Mouse (Mus musculus) left cerebral cortex, postnatal 14 days (tissue): ENCODE measurements around the gene Insc. TPM values are rescaled to one million over a fixed set of nuclear protein-coding genes. Genes with fewer than 3 reads are reported as not detected.
"Not testable (repeated sequence)": the region's sequence is repeated elsewhere in the genome, so short reads cannot be mapped to it uniquely, and the experiment has no call there.

Experiments
- DNase-seq, 2 experiments: peaks; one replicate each; pipeline ENCODE4 v3.0.0; 2021 to 2022; ENCODE audit warnings: low spot score in 2 of 2, mixed read lengths in 1 of 2
- intact Hi-C: fragments of 180-260 bp; cut with DNase I; formaldehyde crosslinking; loops from one replicate; pipeline ENCODE4 v1.15.1; 2025
- long read RNA-seq, 2 experiments: library from polyadenylated mRNA; stranded (forward); transcript quantifications; one replicate each; pipeline ENCODE4 v2.0.0; 2021
- total RNA-seq, 2 experiments: library from RNA; stranded (reverse); gene quantifications; 2 replicates each; pipeline ENCODE4 v1.2.3; 2021

The Insc gene
- 1 to 10 TPM; 1.7 to 2.2 TPM for total RNA-seq
- long read RNA-seq, experiment 1, partial matches to known transcripts = 0 of 3 reads
- long read RNA-seq, experiment 1, other reads (novel, unspliced or antisense) = 1 of 3 reads
- long read RNA-seq, experiment 2, partial matches to known transcripts = 0 of 3 reads
- long read RNA-seq, experiment 2, other reads (novel, unspliced or antisense) = 2 of 3 reads

GRCm38 (mm10) chr7:114743022-114743780 is at the start of gene Insc:
TSS of gene Insc (plus strand) at chr7:114743694.
- no peak for DNase-seq
- intact Hi-C loops = no loop called here

DNA sequence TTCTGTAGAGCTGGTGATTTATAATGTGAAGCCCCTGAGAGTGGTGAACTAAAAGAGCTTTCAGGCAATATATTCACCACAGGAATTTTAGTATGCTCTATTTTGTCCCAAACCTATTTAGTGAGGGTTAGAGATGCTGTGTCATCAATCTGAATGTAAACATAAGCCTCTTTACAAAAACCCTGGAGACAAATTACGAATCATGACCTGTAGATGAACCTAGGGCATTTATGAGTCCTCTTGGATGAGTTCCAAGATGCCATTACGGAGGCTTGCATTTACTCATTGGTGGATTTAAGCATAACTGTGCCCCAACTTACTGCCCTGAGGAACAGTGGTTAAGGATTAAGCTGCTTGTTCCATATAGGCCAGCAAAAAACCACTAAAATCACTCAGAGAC is 42.6 kb upstream of the Insc start:
- DNase-seq = no peak
- intact Hi-C loops = no loop called here

GRCm38 (mm10) chr7:114706716-114707115 is 36.8 kb upstream of the Insc start:
- intact Hi-C loops = no loop called here
- DNase-seq = no peak

DNA sequence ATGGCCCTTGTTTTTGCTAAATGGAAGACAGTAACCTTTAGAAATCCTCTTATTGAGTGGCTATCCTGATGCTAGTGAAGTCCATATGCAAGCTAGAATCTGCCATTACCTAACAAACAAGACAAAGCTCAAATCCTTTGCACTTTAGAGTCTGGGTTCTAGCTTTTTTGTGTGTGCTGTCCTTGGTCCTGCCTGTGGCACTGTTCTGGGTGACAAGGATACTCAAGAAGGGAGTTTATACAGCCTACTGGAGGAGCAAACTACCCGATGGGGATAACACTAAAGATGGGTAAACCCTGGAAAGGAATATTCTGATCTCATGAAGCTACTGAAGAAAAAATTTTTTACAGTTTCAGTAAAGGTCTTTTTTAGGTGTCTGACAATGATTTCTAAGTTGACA is 36.1 kb upstream of the Insc start:
- intact Hi-C loops = no loop called here
- DNase-seq = no peak

DNA sequence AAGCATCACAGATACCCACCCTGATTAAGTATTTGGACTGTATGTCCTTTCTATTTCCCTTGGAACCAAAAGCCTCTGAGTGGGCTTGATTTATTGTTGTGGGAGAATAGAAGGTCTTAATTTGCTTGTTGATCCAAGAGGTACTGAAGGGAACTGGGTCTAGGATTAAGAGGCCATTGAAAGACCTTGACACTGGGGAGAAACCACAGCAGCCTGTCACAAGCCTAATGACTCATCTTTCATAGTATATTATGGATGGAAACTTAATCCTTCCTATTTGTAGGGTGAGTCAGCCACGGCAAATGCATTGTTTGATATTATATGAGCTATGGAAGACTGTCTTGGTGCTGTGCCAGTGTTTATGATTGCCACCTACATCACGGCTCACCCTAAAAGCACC is 33.1 kb upstream of the Insc start:
- DNase-seq = no peak
- intact Hi-C loops = no loop called here

GRCm38 (mm10) chr7:114712523-114712922 is 31.0 kb upstream of the Insc start:
- no peak for DNase-seq
- intact Hi-C loops = no loop called here

DNA sequence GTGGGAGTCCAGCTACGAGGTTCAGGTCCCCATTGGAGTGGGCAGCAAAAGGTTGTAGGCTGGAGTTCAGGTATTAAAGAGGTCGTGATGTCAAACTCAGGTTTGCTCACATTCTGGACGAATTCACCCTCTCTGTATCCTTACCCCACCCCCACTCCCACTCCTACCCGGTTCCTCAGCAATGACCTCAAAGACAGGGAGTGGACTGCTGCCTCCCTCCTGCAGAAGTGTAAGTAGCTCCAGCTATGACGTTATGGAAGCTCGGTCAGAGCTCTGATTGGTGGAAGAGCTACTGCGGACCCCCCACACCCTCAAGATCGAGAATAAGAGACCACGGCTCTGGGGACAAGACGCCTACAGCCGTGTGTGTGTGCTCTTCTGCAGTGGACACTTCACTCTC is 25.2 kb upstream of the Insc start, which contains the start of gene Calcb:
Calcb (plus strand) TSS at position 344 of the 400 bp plus-strand sequence.
- intact Hi-C loops = loop anchor here (5.0 kb wide), 1 partner anchor 136 kb away; no protein-coding TSS in a partner anchor
- no peak for DNase-seq

DNA sequence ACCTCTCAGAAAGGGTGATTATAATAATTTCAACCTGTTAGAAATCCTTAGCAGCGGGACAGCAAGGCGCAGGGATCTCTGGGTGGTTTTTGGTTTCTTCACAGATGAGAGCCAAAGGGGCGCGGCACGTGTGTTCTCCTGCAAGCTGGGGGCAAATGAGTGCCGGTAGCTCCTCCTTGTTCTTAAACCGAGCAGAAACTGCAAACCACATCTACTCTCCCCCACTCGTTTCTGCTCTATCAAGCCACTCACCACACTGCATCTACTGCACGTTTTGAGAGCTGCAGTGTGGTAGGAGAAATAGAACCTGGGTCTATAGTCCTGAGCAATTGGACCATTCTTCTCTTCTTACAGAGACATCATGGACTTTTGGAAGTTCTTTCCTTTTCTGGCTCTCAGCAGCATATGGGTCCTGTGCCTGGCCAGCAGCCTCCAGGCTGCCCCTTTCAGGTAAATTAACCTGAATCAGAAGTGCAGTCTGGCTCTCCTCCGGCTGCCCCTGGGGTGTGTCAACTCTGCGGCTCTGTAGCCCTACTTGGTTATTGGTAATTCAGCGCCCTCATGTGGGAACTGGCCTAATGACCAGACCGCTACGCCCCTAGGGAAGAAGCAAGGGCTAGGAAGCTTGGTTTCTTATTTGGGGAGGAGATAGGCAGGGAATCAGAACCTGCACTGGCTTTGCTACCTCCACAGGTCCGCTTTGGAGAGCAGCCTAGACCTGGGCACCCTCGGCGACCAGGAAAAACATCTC is 23.9 kb upstream of the Insc start:
- DNase-seq = peak; percentile 10 to 22

DNA sequence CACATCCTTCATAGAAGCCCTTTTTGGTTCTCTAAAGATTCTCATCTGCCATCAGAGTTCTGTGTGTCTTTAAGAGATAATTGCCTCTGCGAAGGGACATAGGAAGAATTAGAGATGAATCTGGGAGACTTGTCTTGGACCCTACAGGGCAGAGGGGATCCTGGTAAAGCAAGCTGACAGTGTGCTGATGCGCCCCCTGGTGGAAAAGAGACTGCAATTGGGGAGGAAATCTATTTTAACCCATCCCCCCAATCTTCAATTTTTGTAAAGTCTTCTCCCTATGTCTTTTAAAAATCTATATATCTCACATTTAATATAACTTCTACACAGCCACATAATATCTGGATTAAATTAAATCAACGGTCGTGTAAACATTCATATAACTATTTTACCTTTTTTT is 13.8 kb upstream of the Insc start:
- DNase-seq = not testable (repeated sequence)
- intact Hi-C loops = loop anchor here (2.0 kb wide), 1 partner anchor 87 kb away; no protein-coding TSS in a partner anchor

More for the DNA sequence above, 23.9 kb upstream of the Insc start:
- intact Hi-C loops = loop anchor here (5.0 kb wide), 1 partner anchor 137 kb away; no protein-coding TSS in a partner anchor

GRCm38 (mm10) chr7:114731175-114731574 is 12.3 kb upstream of the Insc start:
- no peak for DNase-seq
- intact Hi-C loops = loop anchor here (2.0 kb wide), 1 partner anchor 86 kb away; no protein-coding TSS in a partner anchor

DNA sequence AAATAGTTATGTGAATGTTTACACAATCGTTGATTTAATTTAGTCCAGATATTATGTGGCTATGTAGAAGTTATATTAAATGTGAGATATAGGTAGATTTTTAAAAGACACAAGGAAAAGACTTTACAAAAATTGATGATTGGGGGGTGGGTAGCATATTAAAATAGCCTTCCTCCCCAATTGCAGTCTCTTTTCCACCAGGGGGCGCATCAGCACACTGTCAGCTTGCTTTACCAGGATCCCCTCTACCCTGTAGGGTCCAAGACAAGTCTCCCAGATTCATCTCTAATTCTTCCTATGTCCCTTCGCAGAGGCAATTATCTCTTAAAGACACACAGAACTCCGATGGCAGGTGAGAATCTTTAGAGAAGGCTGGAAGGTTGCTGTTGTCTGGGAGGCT is 11.8 kb upstream of the Insc start:
- DNase-seq = not testable (repeated sequence)
- intact Hi-C loops = loop anchor here (2.0 kb wide), 1 partner anchor 85 kb away; no protein-coding TSS in a partner anchor

- intact Hi-C loops = no loop called here
- no peak for DNase-seq
Measured at GRCm38 (mm10) chr7:114736256-114736655, 7.2 kb upstream of the Insc start.

GRCm38 (mm10) chr7:114738166-114738565 is 5.3 kb upstream of the Insc start:
- no peak for DNase-seq
- intact Hi-C loops = no loop called here

DNA sequence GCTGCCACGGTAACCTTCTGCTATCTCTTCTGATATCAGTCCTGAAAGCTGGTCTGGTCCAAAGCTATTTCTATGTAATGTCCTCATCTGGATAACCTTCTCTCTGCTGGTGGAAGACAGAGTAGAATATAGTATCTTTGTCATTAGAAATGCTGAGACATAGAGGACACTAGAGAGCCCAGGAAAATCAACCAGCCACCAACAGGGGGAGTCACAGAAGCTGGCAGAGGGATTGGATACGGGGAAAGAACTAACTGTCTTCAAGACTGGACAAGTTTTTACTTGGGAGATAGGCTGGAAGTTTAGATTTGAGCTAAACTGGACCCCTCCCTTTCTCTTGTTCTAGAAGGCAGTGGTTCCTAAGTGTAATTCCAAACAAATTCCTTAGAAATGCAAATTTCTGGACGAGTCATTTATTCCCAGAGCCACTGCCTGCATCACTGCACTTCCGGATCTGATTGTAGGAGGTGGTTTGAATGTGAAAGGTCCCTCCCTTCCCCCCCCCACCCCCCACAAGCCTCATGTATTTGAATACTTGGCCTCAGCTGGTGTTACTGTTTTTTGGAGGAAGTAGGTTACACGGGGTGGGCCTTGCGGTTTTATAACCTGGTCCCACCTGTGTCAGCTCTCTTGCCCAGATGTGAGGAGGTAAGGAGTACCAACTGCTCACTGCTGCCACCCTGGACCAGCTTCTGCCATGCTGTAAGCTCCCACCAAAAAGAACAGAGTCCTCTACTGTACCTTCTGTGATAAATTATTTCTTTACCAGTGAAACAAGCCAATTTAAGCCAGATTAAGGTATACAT is 2.9 kb upstream of the Insc start:
- peak in 1 of 2 experiments; percentile 13 for DNase-seq
- intact Hi-C loops = no loop called here

DNA sequence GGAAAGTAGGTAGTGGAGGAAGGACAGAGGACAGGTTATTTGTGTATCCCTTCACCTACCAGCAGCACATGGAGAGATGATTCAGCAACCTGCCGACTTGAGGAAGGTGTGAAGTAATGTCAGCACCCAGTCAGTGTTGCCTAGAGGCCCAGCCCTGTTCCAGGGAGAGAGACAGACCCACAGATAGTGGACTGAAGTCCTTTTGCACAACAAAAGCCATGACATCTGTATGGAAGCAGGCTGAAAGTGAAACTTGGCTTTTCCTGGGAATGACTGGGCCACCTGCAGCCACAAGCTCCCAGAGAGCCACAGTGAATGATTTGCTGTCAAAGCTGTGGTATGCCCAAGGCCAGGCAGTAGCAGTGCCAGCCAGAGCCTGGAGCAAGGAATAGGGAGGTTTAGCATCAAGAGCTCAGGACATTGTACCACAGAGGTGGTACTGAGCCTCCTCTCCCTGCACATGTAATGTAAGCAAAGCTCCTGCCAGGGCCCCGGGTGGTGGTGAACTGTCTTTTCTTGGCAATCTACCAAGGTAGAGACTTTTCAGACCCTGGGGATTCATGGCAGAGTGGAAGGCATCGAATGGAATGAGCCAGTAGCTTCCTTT is 1.2 kb downstream of the Insc start:
- intact Hi-C loops = loop anchor here (5.0 kb wide), 1 partner anchor 63 kb away; no protein-coding TSS in a partner anchor

GRCm38 (mm10) chr7:114745481-114746271 is 2.2 kb downstream of the Insc start:
- intact Hi-C loops = loop anchor here (5.0 kb wide), 1 partner anchor 62 kb away; no protein-coding TSS in a partner anchor
- DNase-seq = no peak

More for the DNA sequence above, 1.2 kb downstream of the Insc start:
- DNase-seq = no peak

- intact Hi-C loops = loop anchor here (5.0 kb wide), 1 partner anchor 60 kb away; no protein-coding TSS in a partner anchor
Measured at GRCm38 (mm10) chr7:114747596-114747995, 4.1 kb downstream of the Insc start.

GRCm38 (mm10) chr7:114748239-114748638 is 4.7 kb downstream of the Insc start:
- DNase-seq = no peak
- intact Hi-C loops = loop anchor here (5.0 kb wide), 1 partner anchor 59 kb away; no protein-coding TSS in a partner anchor

More at GRCm38 (mm10) chr7:114747596-114747995, 4.1 kb downstream of the Insc start:
- no peak for DNase-seq
